Mouse (Mus musculus) frontal cortex, postnatal 36 days (tissue): ENCODE results near the gene Psmb7.

Experiments used
- DNase-seq, 2 experiments: peaks; one replicate each; pipeline ENCODE4 v3.0.0; 2022; ENCODE audit warnings: low spot score in 2 of 2

Gene Psmb7

GRCm38 (mm10) chr2:38591751-38592459 lies 52.0 kb downstream of the Psmb7 start:
- peak; percentile 47 to 56 for DNase-seq

- DNase-seq: no peak
Observed at GRCm38 (mm10) chr2:38586733-38587132, 57.2 kb downstream of the Psmb7 start.

GRCm38 (mm10) chr2:38585379-38585736 lies 58.5 kb downstream of the Psmb7 start:
- DNase-seq: no peak

- no peak for DNase-seq
Observed at GRCm38 (mm10) chr2:38584514-38585378, 59.1 kb downstream of the Psmb7 start.

GRCm38 (mm10) chr2:38583982-38584381 lies 59.9 kb downstream of the Psmb7 start:
- no peak for DNase-seq

- no peak for DNase-seq
Observed at GRCm38 (mm10) chr2:38579528-38579927, 64.4 kb downstream of the Psmb7 start.

GRCm38 (mm10) chr2:38578602-38579521 lies 65.0 kb downstream of the Psmb7 start:
- peak; percentile 36 to 51 for DNase-seq

- DNase-seq: no peak
Observed at GRCm38 (mm10) chr2:38574697-38575096, 69.2 kb downstream of the Psmb7 start.

GRCm38 (mm10) chr2:38571971-38572601 lies 71.8 kb downstream of the Psmb7 start:
- no peak for DNase-seq

- no peak for DNase-seq
Observed at GRCm38 (mm10) chr2:38562596-38562995, 81.3 kb downstream of the Psmb7 start.

- DNase-seq: no peak
Observed at GRCm38 (mm10) chr2:38560296-38561227, 83.3 kb downstream of the Psmb7 start.

- DNase-seq: no peak
Observed at GRCm38 (mm10) chr2:38556721-38557120, 87.2 kb downstream of the Psmb7 start.

GRCm38 (mm10) chr2:38555659-38556058 lies 88.2 kb downstream of the Psmb7 start:
- DNase-seq: no peak

- no peak for DNase-seq
Observed at GRCm38 (mm10) chr2:38554226-38554995, 89.5 kb downstream of the Psmb7 start.

- no peak for DNase-seq
Observed at GRCm38 (mm10) chr2:38552004-38552443, 91.9 kb downstream of the Psmb7 start.

GRCm38 (mm10) chr2:38547793-38548517 lies 95.9 kb downstream of the Psmb7 start:
- DNase-seq: no peak

GRCm38 (mm10) chr2:38546748-38547147 lies 97.1 kb downstream of the Psmb7 start:
- no peak for DNase-seq

GRCm38 (mm10) chr2:38546222-38546621 lies 97.7 kb downstream of the Psmb7 start:
- DNase-seq: no peak

GRCm38 (mm10) chr2:38545706-38546105 lies 98.2 kb downstream of the Psmb7 start:
- no peak for DNase-seq
